Mouse (Mus musculus) spleen, postnatal 4 days (tissue): ENCODE measurements around the gene Scand1.

Experiments
- DNase-seq, 2 experiments: peaks; one replicate each; pipeline ENCODE4 v3.0.0; 2022; ENCODE audit warnings: low spot score in 2 of 2

Scand1 gene

GRCm38 (mm10) chr2:156307261-156307660 is 5.2 kb downstream of the Scand1 start:
- no peak for DNase-seq

- no peak for DNase-seq
Measured at GRCm38 (mm10) chr2:156305818-156306217, 6.7 kb downstream of the Scand1 start.

DNA sequence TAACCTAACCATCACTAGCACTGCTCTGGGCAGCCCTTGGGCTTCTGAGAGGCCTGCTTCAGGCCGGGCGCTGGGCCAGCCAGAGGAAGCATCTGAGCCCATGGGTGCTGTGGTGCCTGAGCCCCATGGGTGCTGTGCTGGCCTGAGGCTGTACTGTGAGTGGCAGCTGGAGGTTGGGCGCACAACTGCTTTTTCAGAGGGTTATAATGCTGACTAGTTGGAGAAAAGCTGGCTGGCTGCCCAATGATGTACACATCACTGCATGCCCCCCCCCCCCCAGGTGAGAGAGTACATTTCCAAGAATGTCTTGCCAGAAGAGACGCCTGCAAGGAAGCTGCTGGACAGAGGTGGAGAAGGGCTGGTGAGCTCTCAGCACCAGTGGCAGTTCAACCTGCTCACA is 8.2 kb downstream of the Scand1 start:
- no peak for DNase-seq

DNA sequence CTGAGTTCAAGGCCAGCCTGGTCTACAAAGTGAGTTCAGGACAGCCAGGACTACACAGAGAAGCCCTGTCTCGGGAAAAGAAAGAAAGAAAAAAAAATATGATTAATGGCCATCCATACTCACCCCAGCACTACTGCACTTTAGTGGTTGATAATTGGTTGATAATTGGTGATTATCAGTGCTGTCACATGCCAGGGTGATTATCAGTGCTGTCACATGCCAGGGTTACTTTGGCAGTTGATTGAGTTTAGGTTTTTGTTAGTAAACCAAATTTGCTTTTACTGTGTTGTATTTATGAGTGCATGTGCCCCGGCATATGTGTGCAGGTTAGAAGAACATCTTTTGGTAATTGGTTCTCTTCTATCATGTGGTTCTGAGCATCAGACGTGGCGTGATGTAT is 10.4 kb downstream of the Scand1 start:
- no peak for DNase-seq

DNA sequence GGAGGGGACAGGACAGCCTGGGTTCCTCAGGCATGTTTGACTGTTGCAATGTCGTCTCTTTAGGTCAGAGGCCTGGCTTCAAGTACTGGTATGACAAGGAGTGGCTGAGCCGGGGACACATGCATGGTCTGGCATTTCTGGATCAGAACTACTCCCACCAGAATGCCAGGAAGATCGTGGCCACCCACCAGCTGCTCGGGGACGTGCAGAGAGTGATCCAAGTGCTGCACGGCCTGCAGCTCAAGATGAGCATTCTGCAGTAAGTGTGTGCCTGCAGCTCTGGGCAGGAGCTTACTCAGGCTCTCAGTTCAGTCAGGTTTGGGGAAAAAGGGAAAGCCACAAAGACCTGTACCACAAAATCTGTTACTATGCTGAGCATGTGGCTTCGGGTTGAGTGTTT is 14.0 kb downstream of the Scand1 start:
- no peak for DNase-seq

DNA sequence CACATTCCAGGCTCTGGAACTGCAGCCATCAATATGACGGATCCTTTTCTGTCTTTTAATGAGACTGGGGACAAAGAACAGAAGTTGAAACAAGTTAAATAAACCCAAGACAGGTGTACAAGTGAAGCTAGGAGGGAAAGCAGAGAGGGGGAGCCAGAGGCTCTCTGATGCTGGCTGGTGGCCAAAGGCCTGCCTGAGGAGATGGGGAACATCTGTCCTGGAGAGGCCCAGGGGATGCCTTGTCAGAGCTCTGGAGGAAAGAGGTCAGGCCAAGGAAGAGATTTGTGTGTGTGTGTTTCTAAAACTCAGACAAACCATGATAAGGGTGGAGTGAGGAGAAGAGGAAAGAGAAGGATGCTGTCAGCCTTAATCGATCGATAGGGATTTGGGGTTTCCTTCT is 14.9 kb downstream of the Scand1 start:
- DNase-seq: no peak

- DNase-seq: no peak
Measured at GRCm38 (mm10) chr2:156296190-156296589, 16.3 kb downstream of the Scand1 start.

DNA sequence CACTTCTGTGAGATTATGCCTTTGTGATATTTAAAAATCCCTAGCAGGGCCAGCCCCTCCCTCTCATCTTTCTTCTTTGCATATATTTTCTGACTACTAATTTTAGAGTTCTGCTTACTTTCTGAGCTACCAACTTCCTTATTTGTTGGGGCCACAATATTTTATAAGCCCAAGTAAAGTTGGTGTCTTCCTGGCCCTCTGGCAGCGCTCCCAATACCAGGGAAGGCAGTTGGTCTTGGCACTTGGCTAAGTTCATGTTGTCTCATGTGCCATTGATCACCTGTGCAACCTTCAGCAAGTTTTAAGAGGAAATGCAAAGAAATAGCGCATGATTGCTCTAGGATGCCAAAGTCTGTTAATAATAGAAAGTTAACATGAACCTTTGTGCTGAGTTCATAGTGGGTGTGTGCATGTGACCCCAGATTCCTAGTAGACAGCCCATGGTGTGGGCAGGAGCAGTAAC is 16.9 kb downstream of the Scand1 start:
- DNase-seq: no peak

- DNase-seq: no peak
Measured at GRCm38 (mm10) chr2:156291998-156292397, 20.5 kb downstream of the Scand1 start.

DNA sequence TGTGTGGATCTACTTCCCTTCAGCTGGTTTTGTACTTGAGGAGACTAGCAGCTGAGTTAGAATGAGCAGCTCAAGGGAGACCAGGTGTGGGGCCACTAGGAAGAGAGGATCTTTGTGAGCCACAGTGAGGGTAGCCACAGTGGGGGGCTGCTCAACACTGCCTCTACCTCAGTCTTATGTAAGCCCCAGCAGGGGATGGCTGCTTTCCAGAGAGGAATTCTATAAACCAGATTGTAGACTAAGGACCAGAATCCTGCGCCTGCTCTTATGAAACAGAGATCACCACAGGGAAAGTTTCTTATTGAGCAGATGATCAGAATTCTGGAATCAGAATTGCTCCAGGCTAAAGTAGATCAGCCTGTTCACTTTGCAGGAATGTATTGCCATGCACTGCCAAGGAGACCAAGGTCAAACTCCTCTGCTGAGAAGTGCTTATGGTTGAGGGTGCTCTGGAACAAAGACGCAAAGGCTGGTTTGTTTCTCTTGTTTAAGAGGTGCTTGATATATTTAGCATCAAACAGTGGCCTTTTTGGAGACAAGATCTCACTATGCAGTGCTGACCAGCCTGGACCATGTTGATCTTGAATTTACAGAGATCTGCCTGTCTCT is 22.8 kb downstream of the Scand1 start:
- no peak for DNase-seq

DNA sequence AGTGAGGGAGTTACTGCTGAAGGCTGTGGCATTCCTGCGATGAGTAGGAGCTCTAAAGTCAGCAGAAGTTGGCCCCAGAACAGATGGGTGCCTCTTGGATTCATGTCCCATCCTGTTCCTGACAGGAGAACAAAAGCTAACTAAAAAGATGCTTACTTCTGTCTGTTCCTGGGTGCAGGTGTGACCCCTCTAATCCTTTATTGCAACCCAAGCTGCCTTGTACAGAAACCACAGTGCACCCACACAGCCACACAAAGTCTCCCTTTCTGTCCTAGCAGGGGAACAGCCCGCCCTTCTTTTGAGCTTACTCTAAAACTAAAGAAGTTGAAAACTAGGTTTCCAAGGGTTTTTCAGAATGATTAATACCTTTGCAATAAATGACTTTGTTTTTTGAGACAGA is 24.3 kb downstream of the Scand1 start:
- DNase-seq: no peak

- DNase-seq: no peak
Measured at GRCm38 (mm10) chr2:156286733-156287132, 25.8 kb downstream of the Scand1 start.

GRCm38 (mm10) chr2:156285161-156285560 is 27.3 kb downstream of the Scand1 start:
- no peak for DNase-seq

GRCm38 (mm10) chr2:156281227-156281626 is 31.3 kb downstream of the Scand1 start:
- no peak for DNase-seq

DNA sequence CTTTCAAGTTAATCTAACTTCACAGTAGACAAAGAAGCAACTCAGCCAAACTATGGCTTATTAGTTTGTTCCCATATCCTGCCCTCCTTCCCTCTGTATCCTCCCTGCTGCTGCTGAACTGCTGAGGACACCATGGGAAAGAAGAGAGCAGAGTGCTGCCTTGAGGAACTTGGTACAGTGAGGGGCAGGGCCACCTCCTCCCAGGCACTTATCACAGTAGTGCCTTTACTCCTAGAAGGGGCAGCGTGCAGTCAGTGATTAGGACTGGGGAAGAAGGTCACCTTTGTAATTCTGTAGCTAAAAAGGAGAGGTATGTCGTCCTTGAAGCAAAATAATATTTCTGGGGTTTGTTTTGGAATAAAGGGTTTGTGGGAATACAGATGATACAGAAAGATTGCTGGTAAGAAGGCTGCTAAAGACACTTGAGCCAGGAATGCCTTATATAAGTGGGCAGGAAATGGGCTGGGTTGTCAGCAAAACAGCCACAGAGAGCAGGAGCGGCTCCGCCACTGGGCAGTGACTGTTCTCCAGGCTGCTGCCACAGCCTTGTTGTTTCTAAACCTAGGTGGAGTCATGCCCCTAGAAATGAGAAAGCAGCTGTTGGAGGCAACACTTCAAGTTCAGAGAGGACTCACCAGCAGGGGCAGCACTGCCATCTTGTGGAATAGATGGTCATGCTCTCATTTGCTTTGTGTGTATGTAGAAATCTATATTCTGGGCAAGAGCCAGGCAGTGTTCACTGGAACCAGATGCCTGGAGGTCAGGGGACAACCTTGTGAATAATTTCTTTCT is 34.1 kb downstream of the Scand1 start:
- peak; percentile 74 to 82 for DNase-seq

GRCm38 (mm10) chr2:156272553-156272952 is 40.0 kb downstream of the Scand1 start:
- no peak for DNase-seq

DNA sequence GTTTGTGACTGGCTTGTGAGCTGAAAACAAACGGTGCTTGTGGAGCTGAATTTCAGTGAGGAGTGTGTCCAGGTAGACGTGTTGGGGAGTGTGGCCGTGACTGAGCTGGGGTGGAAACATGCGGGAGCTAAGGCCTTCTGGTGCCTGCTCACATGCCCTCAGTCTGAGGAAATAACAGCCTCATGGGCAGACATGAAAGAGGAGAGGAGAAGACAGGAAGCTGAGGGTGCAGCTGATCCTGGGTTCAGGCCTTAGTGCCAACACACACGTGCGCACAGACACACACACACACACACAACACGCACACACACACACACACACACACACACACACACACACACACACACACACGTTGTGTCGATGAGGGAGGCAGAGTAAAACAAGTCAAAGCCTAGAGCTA is 44.9 kb downstream of the Scand1 start:
- no peak for DNase-seq

DNA sequence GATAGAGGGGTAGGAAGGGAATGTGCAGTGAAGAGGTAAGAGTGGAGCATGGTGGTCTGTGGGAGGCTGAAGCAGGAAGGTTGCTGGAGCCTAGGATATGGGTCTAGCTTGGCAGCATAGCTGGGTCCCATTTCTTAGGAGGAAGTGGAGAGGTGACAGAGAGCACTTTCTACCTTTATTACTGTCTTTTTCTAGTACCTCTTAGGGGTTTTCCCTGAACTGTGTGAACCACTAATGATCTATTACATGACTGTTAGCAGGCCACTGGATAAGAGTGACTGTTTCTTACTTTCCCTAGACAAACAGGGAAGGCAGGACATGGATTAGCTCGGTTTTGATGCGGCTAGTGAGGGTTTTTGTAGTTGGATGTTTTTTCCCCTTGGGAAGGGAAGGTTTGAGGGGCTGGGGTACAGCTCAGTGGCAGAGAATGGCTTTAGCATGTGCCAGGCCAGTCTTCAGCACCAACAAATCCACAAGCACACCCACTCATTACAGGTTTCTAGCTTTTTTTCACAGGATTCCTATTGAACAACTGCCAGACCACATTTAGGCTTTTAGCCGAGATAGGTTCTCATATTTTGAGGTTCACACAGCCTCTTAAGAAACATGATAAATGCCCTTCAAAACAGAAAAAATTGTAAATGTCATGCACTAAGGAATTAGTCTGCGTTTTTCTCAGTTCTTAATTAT is 49.2 kb downstream of the Scand1 start:
- DNase-seq: no peak
